Mouse (Mus musculus) lung, postnatal 0 days (tissue): ENCODE data around the gene Mb21d2.

Source experiments
- CTCF ChIP-seq: IDR thresholded peaks from 2 replicates; pipeline ENCODE4 v1.5.1; 2016; ENCODE audit warnings: antibody characterized with exemption, mild to moderate bottlenecking
- EP300 ChIP-seq: IDR thresholded peaks from 2 replicates; pipeline ENCODE4 v1.6.1; 2016; ENCODE audit warnings: antibody characterized with exemption, mild to moderate bottlenecking, control low read depth

GRCm38 (mm10) chr16:28883649-28884048 lies 45.8 kb downstream of the Mb21d2 start:
- TF ChIP-seq EP300, result no peak
- no peak for TF ChIP-seq CTCF
